Mouse (Mus musculus) liver, embryonic 14.5 days (tissue): Measurements from ENCODE around the gene Cep350. TPM values are rescaled to one million over a fixed set of nuclear protein-coding genes. Genes with fewer than 3 reads are reported as not detected.
"Not testable (repeated sequence)": the region's sequence is repeated elsewhere in the genome, so short reads cannot be mapped to it uniquely, and the experiment has no call there.

Source experiments
- ATAC-seq: fragments of 200-750 bp; cut with Nextera tagmentation; 2 replicates; pipeline ENCODE4 v1.8.0; 2017; ENCODE audit warnings: moderate number of reproducible peaks, mild to moderate bottlenecking, moderate library complexity; ENCODE audit not compliant: insufficient read depth
- DNase-seq, 3 experiments: peaks; one replicate each; pipeline ENCODE4 v3.0.0-alpha.2; 2012 to 2013; ENCODE audit warnings: low read depth in 3 of 3, low spot score in 3 of 3
- H3K27ac ChIP-seq: fragments of 300-500 bp; sonication (generic); 2 replicates; pipeline ENCODE4 v1.5.1; 2014; ENCODE audit warnings: moderate library complexity, mild to moderate bottlenecking, control low read depth, inconsistent platforms
- H3K27me3 ChIP-seq: fragments of 300-500 bp; sonication (generic); 2 replicates; pipeline ENCODE4 v1.6.1; 2014; ENCODE audit warnings: mild to moderate bottlenecking, low read length, moderate library complexity; ENCODE audit not compliant: control insufficient read depth, insufficient read depth
- H3K36me3 ChIP-seq: fragments of 300-500 bp; sonication (generic); replicated peaks from 2 replicates; pipeline ENCODE4 v1.6.1; 2014; ENCODE audit warnings: low read depth; ENCODE audit not compliant: control insufficient read depth, insufficient read depth
- H3K4me1 ChIP-seq, 2 experiments: fragments of 200-500 bp in 1 of 2; fragments of 300-500 bp in 1 of 2; sonication (generic) in 1 of 2; replicated peaks; 2 replicates each; pipeline ENCODE4 v1.6.1; 2012 to 2014; ENCODE audit warnings: antibody characterized with exemption in 1 of 2, inconsistent platforms in 1 of 2, low read length in 1 of 2; ENCODE audit not compliant: control insufficient read depth in 2 of 2, insufficient read depth in 2 of 2
- H3K4me2 ChIP-seq: fragments of 300-500 bp; sonication (generic); 2 replicates; pipeline ENCODE4 v1.6.1; 2014; ENCODE audit warnings: low read depth, mild to moderate bottlenecking, control low read depth, moderate library complexity
- H3K4me3 ChIP-seq, 2 experiments: fragments of 200-500 bp in 1 of 2; fragments of 300-500 bp in 1 of 2; sonication (generic) in 1 of 2; 2 replicates each; pipeline ENCODE4 v1.5.1; 2012 to 2014; ENCODE audit warnings: low read depth in 2 of 2, low read length in 2 of 2, mild to moderate bottlenecking in 2 of 2, control low read depth in 1 of 2, inconsistent platforms in 1 of 2, moderate library complexity in 1 of 2; ENCODE audit not compliant: insufficient read depth in 1 of 2
- H3K9ac ChIP-seq: fragments of 300-500 bp; sonication (generic); replicated peaks from 2 replicates; pipeline ENCODE4 v1.6.1; 2014; ENCODE audit warnings: mild to moderate bottlenecking, control low read depth, moderate library complexity
- H3K9me3 ChIP-seq: fragments of 300-500 bp; sonication (generic); 2 replicates; pipeline ENCODE4 v1.6.1; 2016; ENCODE audit warnings: low read length, mixed read lengths; ENCODE audit not compliant: control insufficient read depth
- CTCF ChIP-seq: IDR thresholded peaks from 2 replicates; pipeline ENCODE4 v1.5.1; 2016; ENCODE audit warnings: antibody characterized with exemption, low read depth, control low read depth
- EP300 ChIP-seq: IDR thresholded peaks from 2 replicates; pipeline ENCODE4 v1.6.1; 2016; ENCODE audit warnings: antibody characterized with exemption, low read depth
- WGBS: fragments of 180-500 bp; shearing (Covaris S2); extraction: QIAGEN DNeasy Blood & Tissue Kit; methylation state at CpG from one replicate; pipeline ENCODE4 v1.1.7; 2014; ENCODE audit not compliant: insufficient replicate concordance; 5-methylcytosine and 5-hydroxymethylcytosine counted together
- polyA plus RNA-seq, 2 experiments: library from polyadenylated mRNA; depleted of rRNA in 1 of 2; stranded (reverse) in 1 of 2; unstranded in 1 of 2; fragments of >200 nt; fragmentation: Nextera tagmentation in 1 of 2; extraction: Ambion mirVana in 1 of 2; gene quantifications; 2 replicates each; pipeline versions ENCODE4 v1.2.1 to v1.2.3; 2012 to 2014

Gene Cep350
- polyA plus RNA-seq, 2 experiments: 3.5 to 4.2 TPM

- Histone ChIP-seq H3K27me3 (no peaks in the 10 kb centered on the region), H3K4me2 (no peak overlapping the region), H3K27ac (no peak overlapping the region), H3K9ac (no peak overlapping the region), H3K4me3 (no peak overlapping the region), H3K36me3 (peaks cover 53% of the 10 kb centered on the region), H3K9me3 (no peaks in the 10 kb centered on the region; the same call in 1 of the 2 replicates), H3K4me1 (peaks cover 0 to 2% of the 10 kb centered on the region in 2 experiments; a peak in 1 of 4 replicates)
- TF ChIP-seq CTCF (no peak), EP300 (no peak)
- DNase-seq: no peak
- 59% methylated on average over 10 of the region's 10 CpGs for WGBS
- ATAC-seq: no peak
These were observed 78.7 kb downstream of the Cep350 start for GRCm38 (mm10) chr1:155894382-155894781.

- WGBS: 65% methylated on average over 2 of the region's 2 CpGs
- Histone ChIP-seq H3K9me3 (no peaks in the 10 kb centered on the region; the same call in 1 of the 2 replicates), H3K4me2 (no peak overlapping the region), H3K36me3 (peaks cover 24% of the 10 kb centered on the region), H3K9ac (no peak overlapping the region), H3K4me3 (no peak overlapping the region), H3K4me1 (peaks cover 5 to 14% of the 10 kb centered on the region in 2 experiments), H3K27me3 (no peaks in the 10 kb centered on the region), H3K27ac (no peak overlapping the region)
- ATAC-seq (no peak), DNase-seq (no peak)
- TF ChIP-seq EP300 (no peak), CTCF (no peak)
These were observed 86.2 kb downstream of the Cep350 start for GRCm38 (mm10) chr1:155886846-155887245.

GRCm38 (mm10) chr1:155882646-155883231 is 90.3 kb downstream of the Cep350 start:
- not testable (repeated sequence) for H3K9me3 ChIP-seq, H3K9ac ChIP-seq, H3K4me3 ChIP-seq, H3K27me3 ChIP-seq
- peak; percentile 54 for TF ChIP-seq EP300
- Histone ChIP-seq H3K27ac (peak overlapping the region; percentile 57), H3K4me2 (peak overlapping the region; percentile 19; the same call in 1 of the 2 replicates), H3K4me1 (peaks cover 10 to 18% of the 10 kb centered on the region in 2 experiments), H3K36me3 (peaks cover 28% of the 10 kb centered on the region)
- ATAC-seq (peak; percentile 82), DNase-seq (peak; percentile 16 to 53 (median 37))
- 24% methylated on average over 3 of the region's 3 CpGs for WGBS

GRCm38 (mm10) chr1:155879596-155879995 is 93.5 kb downstream of the Cep350 start:
- H3K9me3 ChIP-seq: no peaks in the 10 kb centered on the region

GRCm38 (mm10) chr1:155862967-155863366 is 110.1 kb downstream of the Cep350 start:
- Histone ChIP-seq H3K4me1 (no peaks in the 10 kb centered on the region), H3K27ac (no peak overlapping the region), H3K4me3 (no peak overlapping the region), H3K9me3 (no peaks in the 10 kb centered on the region), H3K36me3 (peaks cover 54% of the 10 kb centered on the region), H3K4me2 (no peak overlapping the region), H3K9ac (no peak overlapping the region), H3K27me3 (no peaks in the 10 kb centered on the region)
- DNase-seq (no peak), ATAC-seq (no peak)
- WGBS: 33% methylated on average over 4 of the region's 4 CpGs
- TF ChIP-seq EP300 (no peak), CTCF (peak; percentile 34; the same call in 1 of the 2 replicates)

More at GRCm38 (mm10) chr1:155879596-155879995, 93.5 kb downstream of the Cep350 start:
- no peak overlapping the region for H3K4me2 ChIP-seq
- no peak overlapping the region for H3K27ac ChIP-seq
- H3K9ac ChIP-seq: no peak overlapping the region
- ATAC-seq (no peak), DNase-seq (no peak)
- no peak for TF ChIP-seq EP300
- no peak for TF ChIP-seq CTCF
- 74% methylated on average over 3 of the region's 3 CpGs for WGBS
- H3K4me1 ChIP-seq: peaks cover 10 to 16% of the 10 kb centered on the region in 2 experiments
- no peaks in the 10 kb centered on the region for H3K27me3 ChIP-seq
- H3K4me3 ChIP-seq: no peak overlapping the region
- H3K36me3 ChIP-seq: peaks cover 34% of the 10 kb centered on the region
